Mouse (Mus musculus): ENCODE measurements around the gene Ripor2.
A peak's percentile ranks its signal among the peaks of the same experiment; 100 is the strongest.

DNA sequence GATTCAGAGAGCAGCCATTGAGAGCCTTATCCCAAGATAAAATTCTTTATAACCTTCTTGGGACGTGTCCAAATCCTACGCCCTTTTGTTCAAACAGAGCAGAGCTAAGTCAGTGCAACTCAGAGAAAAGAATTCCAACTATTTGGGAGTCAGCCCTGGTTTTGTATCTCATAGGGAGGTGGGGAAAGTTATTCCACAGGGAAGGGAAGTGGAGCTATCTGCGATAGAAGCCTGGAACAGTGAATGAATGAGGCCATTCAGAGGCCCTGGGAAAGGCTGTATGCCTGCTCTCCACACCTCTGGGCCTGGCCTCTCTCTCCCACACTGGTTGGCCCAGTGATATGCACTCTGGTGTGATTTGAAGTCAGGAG is 16.1 kb upstream of the Ripor2 start:
- TF ChIP-seq EP300 (IDR thresholded peaks at IDR 0.05) (peak; percentile 86), CTCF (IDR thresholded peaks at IDR 0.05) (no peak)
